Mouse (Mus musculus) thymus, adult 2 months (tissue): Measurements from ENCODE around the gene 1810062G17Rik. TPM values are rescaled to one million over a fixed set of nuclear protein-coding genes. Genes with fewer than 3 reads are reported as not detected.

ENCODE experiments used
- DNase-seq: peaks from one replicate; pipeline ENCODE4 v3.0.0; 2021
- H3K27ac ChIP-seq: fragments of 200-500 bp; 2 replicates; pipeline ENCODE4 v1.5.1; 2012; ENCODE audit warnings: low read length, control low read depth; ENCODE audit not compliant: control insufficient read depth, insufficient read depth
- H3K27me3 ChIP-seq: fragments of 200-500 bp; 2 replicates; pipeline ENCODE4 v1.6.1; 2012; ENCODE audit warnings: mild to moderate bottlenecking, low read length, moderate library complexity, mixed read lengths; ENCODE audit not compliant: control insufficient read depth, insufficient read depth
- H3K36me3 ChIP-seq: fragments of 200-500 bp; 2 replicates; pipeline ENCODE4 v1.6.1; 2012; ENCODE audit warnings: mild to moderate bottlenecking, low read length, moderate library complexity; ENCODE audit not compliant: control insufficient read depth, insufficient read depth
- H3K4me1 ChIP-seq: fragments of 200-500 bp; replicated peaks from 2 replicates; pipeline ENCODE4 v1.6.1; 2012; ENCODE audit warnings: low read length; ENCODE audit not compliant: control insufficient read depth, insufficient read depth
- H3K4me3 ChIP-seq: fragments of 200-500 bp; 2 replicates; pipeline ENCODE4 v1.5.1; 2012; ENCODE audit warnings: mild to moderate bottlenecking, low read length, control low read depth, moderate library complexity; ENCODE audit not compliant: control insufficient read depth, insufficient read depth
- CTCF ChIP-seq: fragments of 200-500 bp; IDR thresholded peaks from 2 replicates; pipeline ENCODE4 v1.5.1; 2012; ENCODE audit warnings: mild to moderate bottlenecking, control low read depth, low read length, moderate library complexity, borderline replicate concordance; ENCODE audit not compliant: control insufficient read depth, poor library complexity, insufficient read depth; ENCODE audit errors: extremely low read depth
- POLR2A ChIP-seq: fragments of 200-500 bp; IDR thresholded peaks from 2 replicates; pipeline ENCODE4 v1.6.1; 2012; ENCODE audit warnings: mild to moderate bottlenecking, low read length, control low read depth, moderate library complexity; ENCODE audit not compliant: control insufficient read depth, poor library complexity, insufficient read depth; ENCODE audit errors: extremely low read depth
- WGBS: fragments of 180-500 bp; shearing (Covaris S2); methylation state at CpG from one replicate; pipeline ENCODE4 v1.1.7; 2018; 5-methylcytosine and 5-hydroxymethylcytosine counted together
- polyA plus RNA-seq: library from polyadenylated mRNA; depleted of rRNA; stranded (reverse); fragments of >200 nt; gene quantifications from 2 replicates; pipeline ENCODE4 v1.2.3, GENCODE M21; 2012

1810062G17Rik gene
- polyA plus RNA-seq, 1 experiment = 1.5 TPM

DNA sequence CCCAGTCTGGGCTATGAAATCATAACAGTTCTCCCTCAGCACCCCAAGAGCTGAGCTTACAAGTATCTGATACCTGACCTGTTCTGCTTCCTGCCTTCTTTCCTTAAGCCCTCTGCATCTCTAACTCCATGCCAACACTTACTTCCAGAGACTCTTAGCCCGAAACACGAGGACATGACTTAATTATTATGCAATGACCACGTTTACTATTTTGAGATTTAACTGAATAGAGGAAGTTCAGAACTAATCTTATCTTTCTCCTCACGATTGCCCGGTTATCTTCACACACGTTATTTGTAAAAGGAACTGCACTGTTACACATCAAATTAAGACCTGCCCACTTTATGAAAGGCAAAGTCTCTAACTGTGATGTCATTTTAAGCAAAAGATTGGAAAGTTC, 28.8 kb upstream of the 1810062G17Rik start:
- no peaks in the 10 kb centered on the region for H3K4me1 ChIP-seq
- H3K27me3 ChIP-seq = no peaks in the 10 kb centered on the region
- H3K36me3 ChIP-seq = peaks cover 16% of the 10 kb centered on the region
- WGBS = 8% methylated on average over 6 of the region's 6 CpGs
- no peak overlapping the region for H3K27ac ChIP-seq
- no peak overlapping the region for H3K4me3 ChIP-seq
- TF ChIP-seq POLR2A (no peak), CTCF (no peak)
- DNase-seq = no peak

DNA sequence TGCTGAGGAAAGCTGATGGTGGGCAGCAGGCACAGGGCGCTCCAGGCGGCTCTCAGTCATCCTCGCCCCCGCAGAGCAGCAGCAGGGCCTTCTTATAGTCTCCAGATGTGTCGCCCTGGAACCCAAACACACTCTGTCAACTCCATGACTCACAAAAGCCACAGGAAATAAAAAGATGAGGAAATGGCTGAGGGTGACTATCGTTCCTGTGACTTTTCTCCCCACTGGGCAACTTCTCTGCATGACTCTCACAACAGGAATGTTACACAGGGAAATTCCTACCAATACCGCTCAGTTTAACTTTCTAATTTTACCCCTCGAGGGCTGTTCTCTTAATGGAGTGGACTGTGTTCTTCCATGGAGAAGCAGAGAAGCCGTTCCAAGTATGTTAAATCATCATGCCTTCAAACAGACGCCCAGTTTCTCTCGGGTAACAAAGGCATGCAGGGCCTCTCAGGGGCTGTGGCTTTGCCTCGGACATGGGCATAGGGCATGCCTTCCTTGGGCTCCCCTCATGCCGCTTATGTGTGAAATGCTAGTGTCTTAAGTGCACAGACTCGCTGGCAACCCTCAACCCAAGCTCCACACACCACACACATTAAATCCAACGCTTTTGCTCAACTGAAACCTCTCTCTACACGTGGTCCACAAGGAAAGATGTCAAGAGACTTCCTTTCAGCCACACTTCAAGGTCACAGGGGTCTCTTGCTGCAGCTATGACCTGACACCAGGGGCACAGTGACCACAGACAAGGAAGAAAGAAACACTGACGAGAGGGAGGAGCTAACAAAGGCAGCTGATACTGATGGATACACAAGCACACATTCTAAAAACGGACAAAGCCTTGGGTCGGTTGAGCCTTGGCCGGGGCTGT, 26.2 kb upstream of the 1810062G17Rik start:
- DNase-seq = no peak
- Histone ChIP-seq H3K4me1 (no peaks in the 10 kb centered on the region), H3K36me3 (peaks cover 16% of the 10 kb centered on the region), H3K27ac (no peak overlapping the region), H3K4me3 (no peak overlapping the region), H3K27me3 (no peaks in the 10 kb centered on the region)
- WGBS = 79% methylated on average over 20 of the region's 20 CpGs
- TF ChIP-seq POLR2A = no peak
- no peak for TF ChIP-seq CTCF

DNA sequence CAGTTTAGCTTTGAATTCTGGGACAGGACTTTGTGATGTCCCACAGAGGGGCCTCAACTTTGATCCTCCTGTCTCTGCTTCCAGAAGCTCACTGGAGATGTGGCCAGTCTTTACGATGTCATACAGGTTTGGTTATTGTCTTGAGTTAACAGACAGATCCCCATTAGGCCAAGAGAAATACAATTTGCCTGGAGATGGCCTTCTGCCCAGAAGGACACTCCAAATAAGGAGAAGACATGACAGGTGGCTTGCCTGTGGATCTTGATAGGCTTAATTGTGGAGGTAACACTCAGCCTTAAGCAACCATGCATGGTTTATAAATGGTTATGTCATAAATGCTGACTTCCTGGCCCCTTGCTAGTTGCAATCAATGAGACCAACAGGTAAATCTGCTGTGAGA, 23.2 kb upstream of the 1810062G17Rik start:
- H3K4me1 ChIP-seq = no peaks in the 10 kb centered on the region
- H3K27ac ChIP-seq = no peak overlapping the region
- no peak for DNase-seq
- H3K4me3 ChIP-seq = no peak overlapping the region
- 94% methylated on average over 1 of the region's 1 CpGs for WGBS
- TF ChIP-seq POLR2A (no peak), CTCF (no peak)
- peaks cover 20% of the 10 kb centered on the region for H3K36me3 ChIP-seq
- no peaks in the 10 kb centered on the region for H3K27me3 ChIP-seq

DNA sequence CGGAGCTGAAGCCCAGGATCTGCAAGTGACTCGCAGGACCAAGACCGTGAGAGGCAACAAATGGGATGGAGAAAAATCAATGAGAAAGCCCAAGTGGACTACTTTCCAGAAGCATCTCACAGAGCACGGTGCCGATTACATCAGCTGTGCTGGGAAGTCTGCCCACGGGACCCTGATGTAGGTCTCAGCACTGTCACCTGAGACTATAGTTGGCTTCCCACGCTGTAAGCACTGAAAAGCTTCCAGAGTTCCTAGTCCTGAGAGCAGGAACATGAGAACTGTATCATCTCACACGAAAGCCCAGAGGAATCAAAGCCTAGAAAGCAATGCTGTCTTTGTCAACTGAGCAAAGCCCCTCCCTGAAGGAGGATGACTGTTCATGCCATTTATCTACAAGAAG, 20.6 kb upstream of the 1810062G17Rik start:
- WGBS = 93% methylated on average over 8 of the region's 8 CpGs
- H3K36me3 ChIP-seq = peaks cover 21% of the 10 kb centered on the region
- H3K27ac ChIP-seq = no peak overlapping the region
- H3K4me1 ChIP-seq = no peaks in the 10 kb centered on the region
- no peak for DNase-seq
- no peaks in the 10 kb centered on the region for H3K27me3 ChIP-seq
- TF ChIP-seq POLR2A (no peak), CTCF (no peak)
- H3K4me3 ChIP-seq = no peak overlapping the region

DNA sequence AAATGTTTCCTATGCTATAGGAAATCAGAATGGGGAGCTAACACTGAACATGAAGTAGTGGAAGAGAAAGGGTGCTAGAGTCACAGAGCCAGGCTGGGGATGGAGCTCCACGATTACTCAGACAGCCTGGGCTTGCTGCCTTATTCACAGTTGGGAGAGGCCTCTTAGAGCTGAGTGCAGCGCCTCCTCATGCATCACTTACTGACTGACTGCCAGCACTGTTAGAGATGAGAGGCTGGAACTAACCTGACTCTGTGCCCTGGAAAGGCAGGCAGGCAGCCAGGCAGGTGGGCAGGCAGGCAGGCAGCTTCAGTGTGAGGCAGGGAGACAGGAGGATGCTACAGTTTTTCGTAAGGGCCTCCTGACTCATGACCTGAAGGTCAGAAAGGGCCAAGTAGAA, 20.2 kb upstream of the 1810062G17Rik start:
- no peaks in the 10 kb centered on the region for H3K4me1 ChIP-seq
- 93% methylated on average over 3 of the region's 3 CpGs for WGBS
- no peak overlapping the region for H3K27ac ChIP-seq
- no peaks in the 10 kb centered on the region for H3K27me3 ChIP-seq
- DNase-seq = no peak
- no peak for TF ChIP-seq POLR2A
- no peak for TF ChIP-seq CTCF
- no peak overlapping the region for H3K4me3 ChIP-seq
- peaks cover 24% of the 10 kb centered on the region for H3K36me3 ChIP-seq

DNA sequence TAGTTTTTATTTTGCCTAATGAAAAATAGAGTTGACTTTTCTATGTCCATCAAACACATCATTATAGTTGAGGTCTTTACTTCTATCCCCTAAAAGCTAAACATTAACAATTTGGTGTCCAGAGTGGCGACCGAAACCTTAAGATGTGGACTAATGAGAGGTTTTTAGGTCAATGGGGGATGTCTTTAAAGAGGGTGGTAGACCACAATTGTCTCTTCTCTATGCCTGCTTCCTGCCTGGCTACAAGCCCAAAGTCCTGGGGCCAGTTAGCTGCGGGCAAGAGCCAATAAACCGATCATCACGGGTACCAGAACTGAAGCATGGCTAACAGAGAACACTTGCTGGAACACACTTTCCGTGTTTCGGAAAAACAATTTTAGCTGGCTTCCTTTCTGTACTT, 15.0 kb upstream of the 1810062G17Rik start:
- Histone ChIP-seq H3K27ac (no peak overlapping the region), H3K4me3 (no peak overlapping the region), H3K36me3 (peaks cover 22% of the 10 kb centered on the region), H3K4me1 (no peaks in the 10 kb centered on the region), H3K27me3 (no peaks in the 10 kb centered on the region; the same call in 1 of the 2 replicates)
- DNase-seq = no peak
- TF ChIP-seq CTCF (no peak), POLR2A (no peak)
- 89% methylated on average over 7 of the region's 7 CpGs for WGBS

DNA sequence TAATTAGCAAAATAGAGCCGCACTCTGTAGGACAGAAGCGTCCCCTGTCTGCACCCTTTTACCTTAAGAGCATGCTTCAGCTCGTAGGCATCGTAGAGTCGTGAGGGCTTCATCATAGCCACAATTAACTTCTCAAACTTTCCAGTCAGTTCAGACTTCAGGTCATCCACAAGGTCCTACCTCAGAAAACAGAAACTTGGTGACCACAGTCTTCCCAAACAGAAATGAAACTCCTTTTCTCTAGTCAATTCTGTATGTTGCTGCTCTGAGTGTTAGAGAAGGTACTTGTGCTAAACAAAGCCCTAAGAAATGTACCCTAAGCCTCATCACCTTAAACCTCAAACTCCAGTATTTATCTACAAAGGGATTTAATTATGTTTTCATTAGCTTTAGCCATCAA, 13.9 kb upstream of the 1810062G17Rik start:
- DNase-seq = no peak
- H3K27me3 ChIP-seq = no peaks in the 10 kb centered on the region; the same call in 1 of the 2 replicates
- TF ChIP-seq POLR2A (no peak), CTCF (no peak)
- H3K27ac ChIP-seq = no peak overlapping the region
- peaks cover 22% of the 10 kb centered on the region for H3K36me3 ChIP-seq
- no peak overlapping the region for H3K4me3 ChIP-seq
- WGBS = 97% methylated on average over 5 of the region's 5 CpGs
- H3K4me1 ChIP-seq = no peaks in the 10 kb centered on the region
